Mouse (Mus musculus) liver, embryonic 12.5 days (tissue): ENCODE measurements around the gene Qrsl1. TPM values are rescaled to one million over a fixed set of nuclear protein-coding genes. Genes with fewer than 3 reads are reported as not detected.

Experiments
- ATAC-seq: fragments of 200-750 bp; cut with Nextera tagmentation; 2 replicates; pipeline ENCODE4 v1.8.0; 2017; ENCODE audit warnings: moderate number of reproducible peaks, mild to moderate bottlenecking, moderate library complexity
- H3K27ac ChIP-seq: fragments of 300-500 bp; sonication (generic); 2 replicates; pipeline ENCODE4 v1.5.1; 2016; ENCODE audit warnings: mild to moderate bottlenecking
- H3K27me3 ChIP-seq: fragments of 300-500 bp; sonication (generic); replicated peaks from 2 replicates; pipeline ENCODE4 v1.6.1; 2016; ENCODE audit warnings: mild to moderate bottlenecking, moderate library complexity
- H3K36me3 ChIP-seq: fragments of 300-500 bp; sonication (generic); 2 replicates; pipeline ENCODE4 v1.6.1; 2016; ENCODE audit warnings: mild to moderate bottlenecking, moderate library complexity
- H3K4me1 ChIP-seq: fragments of 300-500 bp; sonication (generic); 2 replicates; pipeline ENCODE4 v1.6.1; 2016
- H3K4me2 ChIP-seq: fragments of 300-500 bp; sonication (generic); 2 replicates; pipeline ENCODE4 v1.6.1; 2016; ENCODE audit warnings: mild to moderate bottlenecking, moderate library complexity
- H3K4me3 ChIP-seq: fragments of 300-500 bp; sonication (generic); 2 replicates; pipeline ENCODE4 v1.5.1; 2016; ENCODE audit warnings: mild to moderate bottlenecking, moderate library complexity
- H3K9ac ChIP-seq: fragments of 300-500 bp; sonication (generic); 2 replicates; pipeline ENCODE4 v1.6.1; 2016; ENCODE audit warnings: mild to moderate bottlenecking, moderate library complexity
- H3K9me3 ChIP-seq: fragments of 300-500 bp; sonication (generic); replicated peaks from 2 replicates; pipeline ENCODE4 v1.6.1; 2016; ENCODE audit warnings: mild to moderate bottlenecking, moderate library complexity
- WGBS: fragments of 180-500 bp; shearing (Covaris S2); methylation state at CpG from one replicate; pipeline ENCODE4 v1.1.7; 2016; ENCODE audit not compliant: insufficient replicate concordance; 5-methylcytosine and 5-hydroxymethylcytosine counted together
- polyA plus RNA-seq: library from polyadenylated mRNA; unstranded; fragments of >200 nt; fragmentation: Nextera tagmentation; extraction: Ambion mirVana; gene quantifications from 2 replicates; pipeline ENCODE4 v1.2.1, GENCODE M21; 2016

Gene Qrsl1
- polyA plus RNA-seq, 1 experiment from 2014 or later: 12.7 TPM

DNA sequence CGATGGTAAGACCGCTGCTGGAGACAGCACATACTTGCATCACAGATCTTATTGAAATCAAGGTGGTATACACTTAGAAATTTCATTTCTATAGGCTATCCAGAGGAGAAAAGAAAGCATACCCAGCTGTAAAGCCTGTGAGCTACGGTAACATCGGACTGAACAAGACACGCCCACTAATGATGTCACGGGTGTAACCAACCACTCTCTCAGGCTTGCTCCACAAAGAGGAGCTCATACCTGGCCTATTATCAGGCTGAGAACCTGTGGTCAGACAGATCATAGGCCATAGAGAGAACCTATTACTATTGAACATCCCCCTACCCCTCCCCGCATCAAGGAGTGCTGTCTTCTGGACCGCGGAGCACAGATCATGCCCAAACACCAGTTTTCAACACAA lies 45.6 kb downstream of the Qrsl1 start:
- no peaks in the 10 kb centered on the region for H3K9me3 ChIP-seq
- H3K27ac ChIP-seq: no peak overlapping the region
- no peaks in the 10 kb centered on the region for H3K36me3 ChIP-seq
- no peak overlapping the region for H3K4me3 ChIP-seq
- no peak overlapping the region for H3K9ac ChIP-seq
- H3K27me3 ChIP-seq: no peaks in the 10 kb centered on the region
- 56% methylated on average over 9 of the region's 9 CpGs for WGBS
- H3K4me1 ChIP-seq: peaks cover 12% of the 10 kb centered on the region; the same call in 1 of the 2 replicates
- peak overlapping the region; percentile 12; the same call in 1 of the 2 replicates for H3K4me2 ChIP-seq
- ATAC-seq: no peak

DNA sequence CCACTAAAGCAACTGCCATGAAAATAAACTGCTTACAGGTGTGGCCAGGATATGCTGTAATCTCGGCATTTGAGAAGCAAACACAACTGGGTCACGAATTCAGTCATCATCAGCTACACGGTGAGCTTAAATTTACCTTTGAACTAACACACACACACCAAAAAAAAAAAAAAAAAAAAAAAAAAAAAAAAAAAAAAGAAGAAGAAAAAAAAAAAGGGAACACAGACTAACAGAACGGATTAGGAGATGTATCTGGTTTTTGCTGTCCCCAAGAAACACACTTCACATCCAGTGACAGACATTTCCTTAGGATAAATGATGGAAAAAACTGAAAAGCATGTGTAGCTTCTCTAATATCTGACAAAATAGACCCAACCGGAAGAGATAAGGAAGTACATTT lies 49.6 kb downstream of the Qrsl1 start:
- H3K4me3 ChIP-seq: no peak overlapping the region
- H3K36me3 ChIP-seq: no peaks in the 10 kb centered on the region
- no peaks in the 10 kb centered on the region for H3K27me3 ChIP-seq
- WGBS: 53% methylated on average over 5 of the region's 5 CpGs
- no peak for ATAC-seq
- no peak overlapping the region for H3K9ac ChIP-seq
- peaks cover 12% of the 10 kb centered on the region; the same call in 1 of the 2 replicates for H3K4me1 ChIP-seq
- no peak overlapping the region for H3K27ac ChIP-seq
- no peaks in the 10 kb centered on the region for H3K9me3 ChIP-seq
- no peak overlapping the region for H3K4me2 ChIP-seq

DNA sequence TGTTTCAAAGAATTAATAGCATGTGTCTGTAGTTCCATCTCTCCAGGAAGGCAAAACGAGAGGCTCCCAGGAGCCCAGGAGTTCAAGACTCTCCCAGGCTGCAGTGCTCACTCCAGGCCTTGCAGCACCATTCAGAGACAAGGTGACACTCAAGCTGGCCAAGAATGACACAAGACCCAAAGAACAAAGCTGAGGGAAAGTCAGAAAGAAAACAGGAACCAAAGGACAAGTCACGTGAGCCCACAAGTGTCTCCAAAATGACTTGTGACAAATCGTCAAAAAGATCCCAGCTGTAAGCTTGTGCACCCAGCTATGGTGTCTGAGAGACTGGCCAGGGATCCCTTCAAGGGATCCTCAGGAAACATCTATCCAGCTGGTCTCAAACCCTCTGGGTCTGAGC lies 52.1 kb downstream of the Qrsl1 start:
- no peak overlapping the region for H3K9ac ChIP-seq
- no peaks in the 10 kb centered on the region for H3K36me3 ChIP-seq
- WGBS: 42% methylated on average over 3 of the region's 3 CpGs
- H3K4me3 ChIP-seq: no peak overlapping the region
- H3K9me3 ChIP-seq: no peaks in the 10 kb centered on the region
- no peak overlapping the region for H3K27ac ChIP-seq
- H3K4me2 ChIP-seq: no peak overlapping the region
- ATAC-seq: no peak
- no peaks in the 10 kb centered on the region for H3K27me3 ChIP-seq
- no peaks in the 10 kb centered on the region for H3K4me1 ChIP-seq

DNA sequence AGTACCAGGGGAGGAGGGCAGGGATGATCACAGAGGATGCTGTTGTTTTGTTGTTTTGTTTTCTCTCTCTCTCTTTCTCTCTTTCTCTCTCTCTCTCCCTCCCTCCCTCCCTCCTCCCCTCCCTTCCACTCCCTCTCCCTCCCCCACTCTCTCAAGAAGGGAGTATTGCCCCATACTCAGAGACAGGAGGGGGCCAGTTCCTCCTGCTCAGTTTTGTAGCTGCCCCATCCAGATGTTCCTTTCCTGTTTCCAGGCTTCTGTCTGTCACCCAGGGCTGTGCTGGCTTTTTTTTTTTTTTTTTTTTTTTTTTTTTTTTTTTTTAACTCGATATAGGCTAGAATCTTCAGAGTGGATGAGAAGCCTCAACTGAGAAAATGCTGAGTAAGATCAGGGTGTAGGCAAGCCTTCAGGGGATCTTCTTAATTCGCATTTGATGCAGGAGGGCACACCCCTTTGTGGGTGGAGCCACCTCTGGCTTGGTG lies 55.4 kb downstream of the Qrsl1 start:
- H3K4me2 ChIP-seq: no peak overlapping the region
- H3K27me3 ChIP-seq: no peaks in the 10 kb centered on the region
- no peaks in the 10 kb centered on the region for H3K36me3 ChIP-seq
- no peak for ATAC-seq
- no peak overlapping the region for H3K27ac ChIP-seq
- WGBS: 48% methylated on average over 2 of the region's 2 CpGs
- H3K9ac ChIP-seq: no peak overlapping the region
- peaks cover 14% of the 10 kb centered on the region; the same call in 1 of the 2 replicates for H3K9me3 ChIP-seq
- no peaks in the 10 kb centered on the region for H3K4me1 ChIP-seq
- no peak overlapping the region for H3K4me3 ChIP-seq

DNA sequence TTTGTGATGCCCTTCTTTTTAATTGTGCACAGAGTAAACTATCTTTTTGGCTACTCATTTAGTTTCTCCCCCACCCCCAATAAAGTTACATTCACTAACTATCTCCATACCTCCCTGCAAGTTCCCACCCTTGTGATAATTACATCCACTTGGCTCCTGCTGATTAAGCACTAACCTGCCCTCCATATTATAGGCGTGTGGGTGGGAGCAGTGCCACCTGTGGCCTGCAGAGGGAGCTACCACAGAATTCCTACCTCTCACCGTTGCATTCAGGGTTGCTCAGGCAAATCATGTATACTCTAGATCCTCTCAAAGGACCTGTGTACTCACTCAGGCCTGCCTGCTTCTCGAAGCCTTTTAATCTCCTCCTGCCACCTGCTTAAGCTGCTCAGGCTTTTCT lies 56.1 kb downstream of the Qrsl1 start:
- Histone ChIP-seq H3K9me3 (peaks cover 16% of the 10 kb centered on the region), H3K27ac (no peak overlapping the region), H3K36me3 (no peaks in the 10 kb centered on the region), H3K27me3 (no peaks in the 10 kb centered on the region), H3K4me1 (no peaks in the 10 kb centered on the region), H3K9ac (no peak overlapping the region), H3K4me2 (no peak overlapping the region), H3K4me3 (no peak overlapping the region)
- ATAC-seq: no peak
- WGBS: 61% methylated on average over 3 of the region's 3 CpGs

DNA sequence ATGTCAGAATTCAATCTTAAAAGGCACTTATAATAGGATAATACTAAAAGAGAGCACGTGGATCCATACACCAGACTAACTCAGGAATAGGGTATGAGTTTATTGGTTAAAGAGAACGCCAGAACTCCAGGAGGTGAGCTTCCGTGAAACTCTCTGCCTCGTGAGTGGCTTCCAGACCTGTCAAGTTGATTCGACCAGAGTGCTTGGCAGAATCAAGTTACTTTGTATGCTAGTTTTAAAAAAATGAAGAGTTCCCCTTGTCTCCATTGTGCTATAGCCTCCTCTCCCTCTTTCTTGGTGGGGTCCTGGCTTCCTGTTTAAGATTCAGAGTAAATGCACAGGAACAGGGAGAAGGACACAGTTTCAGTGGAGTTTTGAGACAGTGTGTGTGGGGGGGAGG lies 60.1 kb downstream of the Qrsl1 start:
- H3K9me3 ChIP-seq: peaks cover 23% of the 10 kb centered on the region
- H3K9ac ChIP-seq: no peak overlapping the region
- 66% methylated on average over 5 of the region's 5 CpGs for WGBS
- H3K4me1 ChIP-seq: no peaks in the 10 kb centered on the region
- no peaks in the 10 kb centered on the region for H3K27me3 ChIP-seq
- H3K27ac ChIP-seq: no peak overlapping the region
- no peak overlapping the region for H3K4me3 ChIP-seq
- H3K4me2 ChIP-seq: no peak overlapping the region
- H3K36me3 ChIP-seq: no peaks in the 10 kb centered on the region
- ATAC-seq: no peak

DNA sequence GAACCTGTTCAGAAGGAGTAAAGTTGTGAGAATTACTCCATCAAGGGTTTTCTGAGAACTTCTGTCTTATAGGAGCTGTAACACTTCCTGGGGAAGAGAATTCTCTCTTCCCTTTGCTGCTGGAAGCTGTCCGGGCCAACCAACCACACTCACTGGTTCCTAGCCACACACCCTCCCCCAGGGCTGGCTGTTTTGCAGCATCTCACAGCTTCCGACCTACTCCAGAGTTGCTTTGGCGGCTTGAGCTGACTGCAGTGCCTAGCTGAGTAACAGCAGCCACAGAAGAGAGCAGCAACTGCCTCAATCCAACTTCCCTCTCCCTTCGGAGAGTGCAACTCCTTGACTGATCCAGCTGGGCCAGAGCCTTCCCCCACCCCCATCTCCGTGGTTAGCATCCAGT lies 68.7 kb downstream of the Qrsl1 start:
- H3K4me2 ChIP-seq: no peak overlapping the region
- no peaks in the 10 kb centered on the region for H3K36me3 ChIP-seq
- no peak overlapping the region for H3K9ac ChIP-seq
- ATAC-seq: no peak
- H3K9me3 ChIP-seq: no peaks in the 10 kb centered on the region
- no peak overlapping the region for H3K27ac ChIP-seq
- no peak overlapping the region for H3K4me3 ChIP-seq
- H3K4me1 ChIP-seq: peaks cover 13% of the 10 kb centered on the region; the same call in 1 of the 2 replicates
- H3K27me3 ChIP-seq: no peaks in the 10 kb centered on the region
- 18% methylated on average over 5 of the region's 5 CpGs for WGBS

DNA sequence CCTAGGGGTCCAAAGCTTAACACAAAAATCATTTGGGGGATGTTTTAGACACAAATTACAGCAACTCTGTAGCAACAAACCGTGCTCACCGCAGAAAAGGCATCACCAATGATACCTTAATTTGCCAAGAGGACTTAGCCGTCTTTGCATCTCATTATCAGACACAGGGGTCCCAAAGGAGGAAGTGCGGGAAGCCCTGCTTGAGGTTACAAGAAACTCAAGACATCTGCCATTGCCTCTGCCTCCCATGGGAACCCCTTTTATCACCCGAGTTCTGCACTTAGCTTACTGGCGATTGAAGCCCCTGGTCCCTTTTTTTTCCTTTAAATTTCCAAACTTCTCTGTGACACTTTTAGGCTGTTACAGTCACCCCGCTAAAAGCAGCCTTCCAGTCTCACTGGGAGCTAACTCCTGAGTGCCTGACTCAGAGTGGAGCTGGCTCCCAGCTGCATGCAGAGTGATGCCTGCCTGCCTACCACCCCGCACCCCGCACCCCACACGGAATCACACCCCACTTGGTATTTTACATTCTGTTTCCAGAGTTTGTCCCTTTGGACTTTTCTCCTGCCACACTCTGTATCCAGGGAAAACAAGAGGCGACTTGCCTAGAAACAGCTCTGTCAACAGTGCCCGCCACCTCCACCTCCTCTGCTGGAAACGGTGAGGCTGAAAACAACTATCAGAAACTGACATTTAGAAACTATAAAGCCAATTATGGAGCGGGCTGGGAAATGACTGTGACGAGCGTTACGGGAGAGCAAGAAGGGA lies 71.1 kb downstream of the Qrsl1 start:
- Histone ChIP-seq H3K4me3 (no peak overlapping the region), H3K36me3 (no peaks in the 10 kb centered on the region), H3K9ac (no peak overlapping the region), H3K9me3 (no peaks in the 10 kb centered on the region), H3K4me2 (peak overlapping the region; percentile 17), H3K27me3 (no peaks in the 10 kb centered on the region), H3K27ac (no peak overlapping the region), H3K4me1 (peaks cover 13% of the 10 kb centered on the region; the same call in 1 of the 2 replicates)
- ATAC-seq: no peak
- WGBS: 41% methylated on average over 17 of the region's 17 CpGs

DNA sequence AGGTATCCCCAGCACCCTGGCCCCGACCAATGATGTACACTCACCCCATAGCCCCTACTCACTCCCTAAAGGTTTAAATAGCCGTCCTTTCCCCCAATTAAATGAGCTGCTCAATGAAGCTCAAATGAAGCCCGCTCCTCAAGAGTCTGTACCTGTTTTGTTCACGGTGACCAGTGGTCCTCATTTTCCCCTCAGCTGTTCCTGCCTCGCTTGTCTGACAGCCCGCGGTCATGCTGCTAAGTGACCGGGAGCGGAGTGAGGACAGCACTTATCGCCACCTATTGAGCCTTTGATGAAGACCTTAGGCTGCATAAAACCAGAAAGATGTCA lies 72.9 kb downstream of the Qrsl1 start:
- ATAC-seq: no peak
- Histone ChIP-seq H3K9ac (no peak overlapping the region), H3K4me2 (no peak overlapping the region), H3K4me1 (peaks cover 13% of the 10 kb centered on the region; the same call in 1 of the 2 replicates), H3K27me3 (no peaks in the 10 kb centered on the region), H3K4me3 (no peak overlapping the region), H3K27ac (no peak overlapping the region), H3K9me3 (no peaks in the 10 kb centered on the region), H3K36me3 (no peaks in the 10 kb centered on the region)
- 87% methylated on average over 10 of the region's 10 CpGs for WGBS

DNA sequence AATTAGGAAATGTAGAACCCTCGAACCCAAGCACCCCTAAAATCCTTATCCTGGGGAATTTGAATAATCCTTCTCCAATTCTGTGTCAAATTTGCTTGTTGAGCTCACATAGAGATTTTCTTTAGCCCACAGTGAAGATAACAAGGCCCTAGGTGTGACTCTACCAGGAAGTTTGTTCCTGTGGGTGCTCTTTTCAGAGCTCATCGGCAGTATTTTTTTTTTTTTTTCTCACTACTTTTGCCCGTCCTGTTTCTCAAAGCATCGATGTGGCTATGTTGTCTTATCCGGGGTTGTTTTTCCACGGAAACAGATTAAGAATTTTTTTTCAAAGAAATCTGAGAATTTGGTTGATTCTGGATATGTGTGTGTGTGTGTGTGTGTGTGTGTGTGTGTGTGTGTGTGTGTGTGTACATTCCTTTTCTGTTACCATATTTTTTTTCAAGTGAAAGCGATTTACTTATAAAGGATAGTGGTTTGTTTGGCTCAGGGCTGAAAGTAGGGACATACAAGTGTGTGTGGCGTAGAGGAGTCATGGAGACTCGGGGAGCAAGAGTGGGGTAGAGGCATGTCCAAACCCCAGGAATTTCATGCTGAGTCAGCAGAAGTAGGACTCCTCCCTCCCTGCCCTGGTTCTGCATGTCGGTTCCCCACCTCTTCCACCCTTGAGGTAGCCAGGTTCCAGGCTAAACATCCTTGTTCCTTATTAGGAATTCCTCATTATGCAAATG lies 73.4 kb downstream of the Qrsl1 start:
- Histone ChIP-seq H3K27me3 (no peaks in the 10 kb centered on the region), H3K4me2 (no peak overlapping the region), H3K27ac (no peak overlapping the region), H3K4me1 (peaks cover 13% of the 10 kb centered on the region; the same call in 1 of the 2 replicates), H3K9me3 (no peaks in the 10 kb centered on the region), H3K9ac (no peak overlapping the region), H3K36me3 (no peaks in the 10 kb centered on the region), H3K4me3 (no peak overlapping the region)
- ATAC-seq: no peak
- 81% methylated on average over 10 of the region's 10 CpGs for WGBS

DNA sequence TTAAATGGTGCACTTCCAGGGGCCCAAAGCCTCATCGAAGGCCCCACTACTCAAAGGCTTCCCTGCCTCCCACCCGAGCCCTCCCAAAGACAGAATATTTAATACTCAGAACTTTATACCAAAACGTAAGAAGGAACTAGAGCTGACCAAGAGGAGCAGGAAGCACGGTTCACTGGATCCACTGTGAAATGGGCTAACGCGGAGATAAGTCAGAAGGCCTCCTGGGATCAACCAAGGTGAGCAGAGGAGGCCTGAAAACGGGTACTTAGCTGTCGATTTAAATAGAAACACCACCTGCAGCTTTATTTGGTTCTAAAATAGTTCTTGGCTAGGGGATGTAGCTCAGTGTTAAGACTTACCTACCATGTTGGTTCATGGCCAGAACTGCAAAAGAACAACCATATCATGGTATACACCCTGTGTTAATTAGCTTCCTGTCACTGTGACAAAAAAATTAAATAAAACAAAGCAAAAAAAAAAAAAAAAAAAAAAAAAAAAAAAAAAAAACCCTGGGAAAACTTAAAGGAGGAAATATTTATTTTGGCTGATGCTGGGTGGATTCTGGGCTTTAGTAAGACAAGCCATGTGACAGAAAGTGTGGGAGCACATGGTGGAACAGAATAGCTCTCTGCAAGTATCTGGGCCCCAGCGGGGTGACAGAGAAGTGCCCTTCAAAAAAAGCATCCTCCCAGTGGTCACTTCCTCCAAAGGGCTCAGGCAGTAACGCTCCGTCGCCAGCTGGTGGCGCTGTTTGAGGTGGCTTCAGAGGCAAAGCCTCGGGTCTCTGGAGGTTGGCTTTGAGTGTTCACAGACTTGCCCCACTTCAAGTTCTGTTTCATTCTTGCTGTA lies 74.5 kb downstream of the Qrsl1 start:
- H3K27me3 ChIP-seq: no peaks in the 10 kb centered on the region
- peaks cover 13% of the 10 kb centered on the region; the same call in 1 of the 2 replicates for H3K4me1 ChIP-seq
- no peak overlapping the region for H3K4me3 ChIP-seq
- no peaks in the 10 kb centered on the region for H3K9me3 ChIP-seq
- H3K9ac ChIP-seq: no peak overlapping the region
- no peak overlapping the region for H3K27ac ChIP-seq
- H3K4me2 ChIP-seq: no peak overlapping the region
- no peak for ATAC-seq
- no peaks in the 10 kb centered on the region for H3K36me3 ChIP-seq
- 72% methylated on average over 14 of the region's 14 CpGs for WGBS

DNA sequence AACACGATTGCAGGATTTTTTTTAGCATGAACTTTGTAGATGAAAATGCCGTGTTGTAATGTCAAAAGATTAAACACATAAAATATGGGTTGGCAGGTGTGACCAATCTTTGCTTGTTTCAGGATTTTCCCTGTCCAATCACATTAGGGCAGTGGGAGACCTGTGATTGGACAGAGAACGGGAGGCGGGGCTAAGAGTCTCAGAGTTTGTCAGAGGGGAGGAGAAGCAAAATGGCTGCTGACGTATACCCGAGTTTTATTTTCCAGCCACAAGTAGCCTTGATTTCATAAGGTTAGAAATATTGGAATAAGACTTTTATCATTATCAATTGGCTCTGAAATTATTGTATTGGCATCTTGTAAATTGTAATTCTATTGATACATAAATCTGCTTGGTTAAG lies 75.8 kb downstream of the Qrsl1 start:
- Histone ChIP-seq H3K36me3 (no peaks in the 10 kb centered on the region), H3K4me3 (no peak overlapping the region), H3K27me3 (no peaks in the 10 kb centered on the region), H3K27ac (no peak overlapping the region), H3K4me2 (no peak overlapping the region), H3K9me3 (no peaks in the 10 kb centered on the region), H3K4me1 (0 out of 2 replicates have a peak, but pooled peaks cover 3% of the 10 kb centered on the region), H3K9ac (no peak overlapping the region)
- 83% methylated on average over 6 of the region's 6 CpGs for WGBS
- ATAC-seq: no peak
